Mouse (Mus musculus): ENCODE data around the gene 6030458C11Rik.

Gene 6030458C11Rik

DNA sequence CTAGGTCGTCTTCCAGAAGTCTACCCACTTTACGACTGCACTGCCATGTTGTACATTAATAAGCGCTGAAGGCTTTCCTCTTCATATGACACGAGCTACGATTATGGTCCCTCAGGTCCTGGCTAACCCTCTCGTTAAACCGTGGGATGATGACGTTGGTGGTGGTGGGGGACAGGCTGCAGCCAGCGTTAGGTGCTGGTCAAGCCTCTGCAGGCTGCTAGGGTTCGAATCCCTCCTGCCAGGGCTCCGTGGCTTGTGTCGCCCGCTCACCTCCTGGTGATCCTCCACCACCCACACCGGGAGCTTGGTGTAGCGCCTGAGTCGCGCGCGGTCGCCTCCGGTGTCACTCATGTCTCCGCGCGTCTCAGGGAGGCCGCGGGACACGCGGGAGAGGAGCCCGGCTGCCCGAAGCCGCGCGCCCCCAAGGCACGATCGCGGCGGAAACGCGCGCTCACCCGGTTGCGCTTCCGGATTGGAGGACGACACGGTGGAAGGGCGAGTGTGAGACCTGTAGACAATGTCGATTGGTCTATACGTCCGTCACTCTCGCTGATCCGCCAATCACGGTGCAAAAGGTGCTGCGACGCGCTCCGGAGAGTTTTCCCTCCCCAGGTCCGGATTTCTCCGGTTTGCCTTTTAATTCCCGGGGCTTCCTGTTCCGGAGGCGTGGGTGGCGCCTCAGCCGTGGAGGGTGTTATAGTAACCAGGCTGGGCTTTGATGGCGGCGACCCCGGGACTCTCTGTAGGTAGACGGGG lies at the start of gene 6030458C11Rik, which contains the start of gene Drosha:
Gene 6030458C11Rik (minus strand): TSS at position 453 of the 756 bp plus-strand sequence.
Gene Drosha (plus strand): TSS at position 619 of the 756 bp plus-strand sequence.
- peak; percentile 99 for DNase-seq

- DNase-seq: no peak
These were observed 42.8 kb upstream of the 6030458C11Rik start for GRCm38 (mm10) chr15:12867269-12867668.

DNA sequence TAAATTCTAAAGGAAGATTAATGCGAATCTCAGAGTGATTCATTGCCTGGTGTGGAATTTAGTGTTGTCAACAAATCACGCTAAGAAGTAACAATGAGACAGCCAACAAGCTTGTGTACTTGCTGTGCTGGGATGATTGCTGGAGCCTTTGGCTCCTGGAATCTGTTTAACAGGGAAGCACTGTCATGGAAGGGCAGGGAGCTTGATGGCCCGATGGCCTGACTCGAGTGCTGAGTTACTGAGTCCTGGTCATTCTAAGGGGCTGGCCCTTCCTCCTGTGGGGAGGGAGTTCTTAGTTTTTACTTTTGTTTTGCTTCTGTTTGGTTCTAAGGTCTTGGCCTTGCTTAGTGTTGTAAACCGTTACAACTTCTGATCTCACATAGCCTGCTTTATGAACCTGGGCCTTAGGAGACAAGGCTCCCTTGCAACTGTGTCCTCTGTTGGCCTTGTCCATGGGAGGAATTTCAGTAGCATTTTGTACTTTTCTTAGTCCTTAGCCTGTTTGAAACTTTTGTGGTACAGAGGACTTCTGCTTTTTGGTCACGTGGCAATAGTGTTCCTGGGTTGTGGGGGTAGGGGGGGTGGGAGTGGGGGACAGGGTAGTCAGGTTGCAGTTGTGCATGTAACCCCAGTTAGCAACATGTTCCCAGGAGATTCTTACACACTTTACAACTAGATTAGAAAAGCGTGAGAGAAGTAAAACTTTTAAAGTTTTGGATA lies 41.3 kb upstream of the 6030458C11Rik start:
- DNase-seq: no peak

DNA sequence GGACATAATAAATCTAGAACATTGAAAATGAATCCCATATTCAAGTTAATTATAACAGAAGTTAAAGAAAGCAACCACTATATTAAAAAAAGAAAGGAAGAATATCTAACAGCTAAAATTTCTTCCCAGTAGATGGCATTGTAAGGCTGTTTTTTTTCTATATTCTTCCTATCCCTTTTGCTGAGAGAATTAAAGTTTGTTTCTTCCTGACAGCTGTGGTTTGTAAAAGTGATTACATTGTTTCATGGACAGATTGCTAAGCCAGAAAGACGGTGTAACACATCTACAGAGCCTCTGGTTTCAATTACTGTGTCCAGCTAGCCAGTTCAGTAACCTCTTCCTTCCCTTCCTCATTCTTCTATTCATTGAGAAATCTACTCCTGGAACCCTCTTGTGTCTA lies 39.2 kb upstream of the 6030458C11Rik start:
- no peak for DNase-seq

GRCm38 (mm10) chr15:12862061-12862460 lies 37.6 kb upstream of the 6030458C11Rik start:
- no peak for DNase-seq

DNA sequence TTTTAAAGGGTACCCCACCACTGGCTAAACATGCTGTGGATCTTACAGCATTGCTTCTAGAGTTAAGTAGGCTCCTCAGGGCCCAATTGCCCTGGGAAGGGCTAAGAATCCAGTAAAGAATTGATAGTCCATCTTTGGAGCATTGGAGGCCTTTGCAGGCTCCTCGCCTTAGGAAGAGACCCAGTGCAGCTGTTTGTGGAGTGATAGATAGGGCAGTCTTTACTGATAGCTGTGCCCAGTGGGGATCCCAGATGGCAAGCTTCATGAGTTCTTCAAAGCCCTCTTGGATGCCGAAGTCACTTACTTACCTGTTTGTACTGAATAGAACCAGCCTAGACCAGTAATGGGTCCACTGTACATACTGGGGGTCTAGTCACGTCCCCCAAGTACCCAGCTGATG lies 34.2 kb upstream of the 6030458C11Rik start:
- DNase-seq: no peak

DNA sequence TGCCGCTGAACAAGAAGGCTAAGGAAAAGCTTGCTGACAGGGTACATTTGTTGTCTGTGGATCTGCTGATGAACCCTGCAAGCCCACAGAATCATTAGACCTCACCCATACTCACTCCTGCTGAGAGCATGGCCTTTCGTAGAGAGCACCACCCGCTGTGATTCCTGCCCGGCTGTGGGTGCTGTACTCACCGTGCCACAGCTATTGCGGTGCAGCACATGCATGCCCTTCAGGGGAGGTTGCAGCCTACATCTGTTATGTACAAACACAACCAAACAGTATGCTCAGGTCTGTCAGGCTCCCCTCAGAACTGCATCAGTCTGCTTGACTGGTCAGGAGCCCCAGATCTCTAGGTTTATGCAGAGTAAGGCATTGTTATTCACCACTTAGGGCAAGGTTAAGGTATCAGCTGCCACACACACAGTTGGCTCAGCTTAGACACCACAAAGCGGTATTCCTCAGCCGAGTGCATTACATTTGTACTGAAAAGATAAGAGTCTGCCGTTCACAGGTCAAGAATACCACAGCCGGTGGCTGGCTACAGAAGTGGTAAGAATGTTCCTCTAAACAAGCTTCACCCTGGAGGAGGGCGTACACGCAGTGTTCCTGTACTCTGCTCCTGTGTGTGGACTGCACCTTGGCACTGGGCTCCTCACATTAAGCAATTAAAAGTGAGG lies 33.5 kb upstream of the 6030458C11Rik start:
- DNase-seq: no peak

DNA sequence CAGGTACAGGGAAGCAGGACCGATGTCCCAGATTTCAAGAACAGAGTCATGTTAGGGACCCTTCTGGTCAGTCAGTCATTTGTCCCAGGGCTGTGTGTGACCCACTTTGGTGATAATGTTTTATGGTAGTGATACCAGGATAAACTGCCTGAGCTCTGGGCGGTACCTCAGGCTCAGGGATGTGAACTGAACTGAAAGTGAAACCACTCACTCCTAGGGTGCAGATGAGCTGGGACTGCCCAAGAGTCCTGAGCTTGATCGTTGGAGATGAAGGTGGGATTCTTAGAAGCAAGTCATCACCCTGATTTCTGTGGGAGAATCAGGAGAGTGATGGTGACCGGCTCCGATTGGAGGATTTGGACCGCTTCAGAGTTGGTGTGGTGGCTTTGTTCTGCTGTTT lies 32.3 kb upstream of the 6030458C11Rik start:
- DNase-seq: no peak

DNA sequence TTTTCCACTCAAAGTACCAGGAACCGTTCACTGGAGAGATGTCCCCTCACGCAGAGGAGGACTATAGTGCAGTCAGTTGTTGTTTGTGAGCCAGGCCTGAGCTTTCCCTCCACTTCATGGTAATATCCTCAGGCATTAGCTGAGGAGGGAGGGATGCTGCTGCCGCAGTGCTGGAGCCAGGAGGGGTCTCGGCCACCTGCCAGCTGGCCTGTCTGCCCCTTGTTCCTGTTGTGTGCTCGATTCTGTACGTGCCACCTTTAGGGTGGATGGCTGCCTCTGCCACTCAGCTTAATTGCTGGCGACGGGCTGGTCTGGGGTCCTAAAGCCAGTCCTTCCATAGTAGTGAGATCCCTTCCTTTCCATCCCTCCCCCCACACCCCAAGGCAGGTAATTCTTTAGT lies 29.0 kb upstream of the 6030458C11Rik start:
- no peak for DNase-seq

GRCm38 (mm10) chr15:12849373-12849772 lies 24.9 kb upstream of the 6030458C11Rik start:
- no peak for DNase-seq

- DNase-seq: no peak
These were observed 23.9 kb upstream of the 6030458C11Rik start for GRCm38 (mm10) chr15:12848196-12848975.

GRCm38 (mm10) chr15:12842833-12843232 lies 18.4 kb upstream of the 6030458C11Rik start:
- DNase-seq: no peak

DNA sequence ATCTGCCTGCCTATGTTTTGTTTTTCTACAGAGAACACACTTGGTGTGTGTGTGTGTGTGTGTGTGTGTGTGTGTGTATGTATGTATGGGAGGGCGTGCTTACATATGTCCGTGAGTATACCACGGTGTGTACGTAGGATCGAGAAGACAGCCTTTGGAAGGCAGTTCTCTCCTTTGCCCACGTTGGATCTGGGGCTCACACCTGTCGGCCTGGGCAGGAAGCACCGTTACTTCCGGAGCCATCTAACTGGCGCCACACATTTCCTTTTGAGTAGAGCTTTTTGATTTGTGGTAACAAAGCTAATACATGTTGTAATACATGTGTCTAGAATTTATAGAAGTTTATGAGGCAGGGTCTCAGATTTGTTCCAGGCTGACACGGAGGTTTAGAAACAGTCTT lies 16.3 kb upstream of the 6030458C11Rik start:
- no peak for DNase-seq

- no peak for DNase-seq
These were observed 9.8 kb upstream of the 6030458C11Rik start for GRCm38 (mm10) chr15:12834231-12834630.

GRCm38 (mm10) chr15:12833385-12833784 lies 8.9 kb upstream of the 6030458C11Rik start:
- DNase-seq: no peak

GRCm38 (mm10) chr15:12832599-12832998 lies 8.2 kb upstream of the 6030458C11Rik start:
- DNase-seq: no peak

DNA sequence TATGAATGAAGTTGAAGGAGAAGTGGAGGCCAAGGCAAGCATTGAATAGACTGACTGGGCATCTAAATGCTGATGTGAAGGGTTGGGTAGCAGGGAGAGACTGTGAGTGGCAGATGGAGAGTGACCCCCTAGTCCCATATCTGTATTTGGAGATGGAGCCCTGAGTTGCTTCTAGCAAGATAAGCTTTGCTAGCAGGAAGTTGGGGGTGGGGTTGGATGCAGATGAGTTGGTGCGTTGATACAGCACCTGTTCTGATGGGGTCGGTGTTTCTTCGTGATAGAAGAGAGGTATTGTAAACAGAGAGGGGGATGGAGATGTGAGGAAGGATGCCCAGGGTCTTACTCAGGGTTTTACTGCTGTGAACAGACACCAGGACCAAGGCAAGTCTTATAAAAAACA lies 5.4 kb upstream of the 6030458C11Rik start:
- DNase-seq: no peak

GRCm38 (mm10) chr15:12825408-12825807 lies 959 bp upstream of the 6030458C11Rik start:
- no peak for DNase-seq

DNA sequence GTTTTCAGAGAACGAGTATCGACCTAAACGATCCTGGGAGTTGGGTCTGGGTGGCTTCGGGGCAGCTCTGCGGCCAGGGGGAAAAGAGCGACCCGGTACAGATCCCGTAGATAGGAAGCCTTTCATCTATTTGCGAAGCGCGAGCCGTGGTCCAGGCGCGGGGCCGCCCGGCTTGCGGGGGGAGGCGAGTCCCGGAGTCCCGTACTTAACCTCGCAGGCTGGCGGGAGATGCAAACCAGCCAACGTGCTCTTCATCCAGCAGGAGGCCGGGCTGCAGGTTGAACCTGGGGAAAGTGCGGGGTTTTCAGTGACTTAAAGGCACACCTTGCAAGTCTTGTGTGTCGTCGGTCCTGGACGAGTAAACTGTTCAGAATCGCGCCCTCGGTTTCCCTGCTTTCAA lies 516 bp upstream of the 6030458C11Rik start:
- no peak for DNase-seq

GRCm38 (mm10) chr15:12823455-12824119 lies 862 bp downstream of the 6030458C11Rik start:
- no peak for DNase-seq

DNA sequence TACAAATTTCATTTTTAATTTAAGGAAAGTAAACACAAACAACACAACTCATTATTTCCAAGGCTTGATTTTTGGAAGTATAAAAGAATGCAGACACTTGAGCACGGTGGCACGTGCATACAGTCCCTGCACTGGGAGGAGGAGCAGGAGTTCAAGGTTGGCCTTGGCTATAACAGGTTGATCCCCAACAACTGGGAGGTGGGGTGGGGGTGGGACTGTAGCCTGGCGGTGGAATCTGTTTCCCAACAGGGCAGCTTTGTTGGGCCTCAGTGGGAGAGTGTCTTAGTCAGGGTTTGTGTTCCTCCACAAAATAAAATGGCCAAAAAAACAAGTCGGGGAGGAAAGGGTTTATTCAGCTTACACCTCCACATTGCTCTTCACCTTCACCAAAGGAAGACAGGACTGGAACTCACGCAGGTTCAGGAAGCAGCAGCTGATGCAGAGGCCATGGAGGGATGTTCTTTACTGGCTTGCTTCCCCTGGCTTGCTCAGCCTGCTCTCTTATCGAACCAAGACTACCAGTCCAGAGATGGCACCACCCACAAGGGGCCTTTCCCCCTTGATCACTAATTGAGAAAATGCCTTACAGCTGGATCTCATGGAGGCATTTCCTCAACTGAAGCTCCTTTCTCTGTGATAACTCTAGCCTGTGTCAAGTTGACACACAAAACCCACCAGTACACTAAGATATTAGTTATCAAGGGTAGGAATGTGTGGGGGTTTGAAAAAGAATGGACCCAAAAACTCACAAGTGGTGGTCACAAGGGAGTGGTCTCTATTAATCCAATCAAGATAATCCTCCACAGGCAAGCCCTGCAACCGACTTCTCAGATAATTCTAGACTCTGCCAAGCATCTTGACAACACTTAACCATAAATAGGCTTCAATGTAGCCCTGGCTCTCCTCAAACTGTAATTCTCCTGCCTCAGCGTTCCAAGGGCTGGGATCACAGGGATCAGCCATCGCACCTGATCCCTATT lies 1.7 kb downstream of the 6030458C11Rik start:
- DNase-seq: no peak

Measured in right cerebral cortex, postnatal 25 days (tissue).